Mouse (Mus musculus): Measurements from ENCODE around the gene Bmyc.
"Not testable (repeated sequence)": the region's sequence is repeated elsewhere in the genome, so short reads cannot be mapped to it uniquely, and the experiment has no call there.

The Bmyc gene

DNA sequence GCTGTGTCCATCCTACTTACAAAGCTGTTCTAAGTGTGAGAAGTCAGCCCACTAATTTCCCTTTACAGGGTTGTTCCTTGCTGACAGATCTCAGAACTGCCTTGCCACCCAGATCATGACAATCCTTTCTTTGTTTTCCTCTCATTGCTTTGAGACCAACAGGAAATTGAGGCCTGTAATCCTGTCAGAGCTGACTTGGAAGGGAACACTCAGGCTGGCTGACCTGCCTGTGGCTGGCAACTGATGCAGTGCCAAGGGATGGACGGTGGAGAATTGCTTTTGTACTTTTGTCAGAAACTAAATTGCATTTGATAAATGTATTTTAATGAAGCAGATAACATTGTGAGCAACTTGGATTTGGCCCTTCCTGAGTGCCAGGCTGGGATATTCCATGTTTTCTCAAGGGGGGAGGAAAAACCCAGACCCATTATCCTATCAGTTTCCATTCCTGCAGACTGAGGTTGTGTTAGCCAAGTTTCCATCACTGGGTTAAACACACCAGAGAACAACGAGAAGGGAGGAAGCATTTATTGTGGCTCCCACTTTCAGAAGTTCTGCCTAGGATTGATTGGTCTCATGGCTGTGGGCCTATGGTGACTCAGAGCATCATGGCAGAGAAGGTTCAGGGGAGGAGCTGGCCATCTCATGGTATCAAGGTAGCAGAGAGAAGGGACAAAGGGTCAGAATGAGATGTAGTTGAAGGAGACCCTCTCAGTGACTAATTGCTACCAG, 26.8 kb downstream of the Bmyc start:
- DNase-seq (ENCODE audit: low spot score in 2 of 2) = no peak

- DNase-seq (ENCODE audit: low spot score in 2 of 2) = not testable (repeated sequence)
These were observed 30.2 kb downstream of the Bmyc start, which contains the start of gene Obp2b for GRCm38 (mm10) chr2:25736709-25737108. Obp2b (plus strand) TSS chr2:25737009.

DNA sequence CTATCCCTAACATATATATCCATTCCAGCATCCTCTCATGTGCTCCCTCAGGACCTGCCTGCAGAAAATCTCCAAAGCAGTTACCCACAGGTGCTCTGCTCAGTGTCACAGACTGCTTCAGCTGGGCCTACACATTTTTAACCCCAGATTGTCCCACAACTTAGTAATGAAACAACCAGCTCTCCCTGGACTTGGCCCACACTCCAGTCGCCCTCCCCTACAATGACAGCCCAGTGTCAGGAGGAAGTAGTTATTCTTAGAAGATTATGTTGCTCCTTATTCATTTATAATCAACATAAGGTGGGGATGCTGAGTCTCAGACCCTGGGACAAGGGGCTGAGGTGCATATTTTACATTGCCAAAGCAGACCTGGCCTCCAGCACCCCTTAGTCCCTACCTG, 35.1 kb downstream of the Bmyc start:
- DNase-seq (ENCODE audit: low spot score in 2 of 2) = no peak

DNA sequence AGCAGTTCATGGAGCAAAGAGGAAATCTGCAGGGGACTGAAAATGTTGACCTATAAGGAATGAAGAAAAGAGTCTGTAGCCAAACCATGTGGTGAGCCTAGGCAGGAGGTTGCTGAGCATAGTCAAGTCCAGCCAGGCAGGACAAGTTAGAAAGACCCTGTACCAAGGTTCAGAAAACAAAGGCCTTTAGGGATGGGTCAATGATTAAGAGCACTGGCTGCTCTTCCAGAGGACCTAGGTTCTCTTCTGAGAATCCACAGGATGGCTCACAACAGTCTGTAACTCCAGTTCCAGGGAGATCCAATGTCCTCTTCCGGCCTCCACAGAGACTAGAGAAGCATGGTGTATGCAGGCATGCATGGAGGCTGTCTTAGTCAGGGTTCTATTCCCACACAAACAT, 47.7 kb downstream of the Bmyc start:
- DNase-seq (ENCODE audit: low spot score in 2 of 2) = no peak

All from right cerebral cortex, postnatal 10 days (tissue).